Mouse (Mus musculus): ENCODE measurements at regions not wholly inside any gene's neighbourhood (a gene's known extent, or its start where the extent isn't known, plus 50 kb on each side); places are given as distances from the start of the nearest gene placed in this dataset.

DNA sequence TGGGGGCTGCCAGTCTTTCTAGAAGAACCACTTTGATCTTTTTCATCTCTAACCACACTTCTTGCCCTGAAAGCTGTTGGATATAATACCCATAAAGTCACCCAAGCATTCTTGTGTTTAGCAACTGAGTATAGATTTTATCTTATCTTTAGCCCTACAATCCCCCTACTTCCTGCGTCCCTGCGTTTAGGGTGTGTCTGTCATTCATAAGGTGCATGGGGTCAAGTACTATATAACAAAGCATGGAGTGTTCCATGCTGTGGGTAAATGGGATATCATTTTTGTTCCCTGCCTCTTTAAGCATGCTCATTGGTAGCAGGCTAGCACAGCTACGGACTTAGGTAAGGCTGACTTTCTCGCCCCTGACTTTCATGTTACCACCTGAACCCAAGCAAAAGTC lies 122.5 kb upstream of the Twist2 start:
- Histone ChIP-seq H3K4me1 (ENCODE audit: control insufficient read depth, insufficient read depth) (no peaks in the 10 kb centered on the region), H3K9me3 (replicated peaks; ENCODE audit: control insufficient read depth, low read length) (no peaks in the 10 kb centered on the region), H3K27me3 (ENCODE audit: control insufficient read depth, insufficient read depth, low read length) (no peaks in the 10 kb centered on the region), H3K4me2 (ENCODE audit: low read depth, low read length) (no peak overlapping the region), H3K36me3 (replicated peaks; ENCODE audit: control insufficient read depth, insufficient read depth, low read length) (no peaks in the 10 kb centered on the region), H3K9ac (replicated peaks; ENCODE audit: low read depth, low read length) (no peak overlapping the region), H3K4me3 (ENCODE audit: low read depth, low read length) (no peak overlapping the region), H3K27ac (ENCODE audit: low read depth) (no peak overlapping the region)
- TF ChIP-seq CTCF (IDR thresholded peaks at IDR 0.05; ENCODE audit: low read depth) (no peak), EP300 (IDR thresholded peaks at IDR 0.05; ENCODE audit: low read depth) (no peak)
- 55% methylated on average over 4 of the region's 4 CpGs for WGBS
- DNase-seq (ENCODE audit: low spot score) (no peak), ATAC-seq (ENCODE audit: insufficient read depth, low read depth) (no peak)

DNA sequence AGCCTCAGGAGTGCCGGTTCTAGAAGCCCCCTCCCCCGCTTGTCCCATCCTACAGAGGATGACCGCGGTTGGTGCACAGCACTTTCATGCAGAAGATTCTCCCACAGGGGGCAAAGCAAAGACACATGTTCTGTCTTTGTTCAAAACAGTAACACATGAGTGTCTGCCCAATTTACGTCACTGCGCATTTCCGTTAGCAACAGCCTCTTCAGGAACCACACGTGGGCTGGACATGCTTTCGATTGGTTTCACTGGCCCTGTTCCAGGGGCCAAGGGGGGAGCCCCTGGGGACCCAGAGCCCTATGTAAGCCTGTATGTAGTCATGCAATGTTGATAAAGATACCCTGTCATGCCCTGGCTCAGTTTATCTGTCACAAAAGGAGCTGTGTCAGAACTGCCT lies 116.2 kb upstream of the Twist2 start:
- 63% methylated on average over 9 of the region's 9 CpGs for WGBS
- no peak for ATAC-seq (ENCODE audit: insufficient read depth, low read depth)
- Histone ChIP-seq H3K27ac (ENCODE audit: low read depth) (no peak overlapping the region), H3K9ac (replicated peaks; ENCODE audit: low read depth, low read length) (no peak overlapping the region), H3K9me3 (replicated peaks; ENCODE audit: control insufficient read depth, low read length) (no peaks in the 10 kb centered on the region), H3K36me3 (replicated peaks; ENCODE audit: control insufficient read depth, insufficient read depth, low read length) (no peaks in the 10 kb centered on the region), H3K4me3 (ENCODE audit: low read depth, low read length) (no peak overlapping the region), H3K4me1 (ENCODE audit: control insufficient read depth, insufficient read depth) (no peaks in the 10 kb centered on the region), H3K4me2 (ENCODE audit: low read depth, low read length) (no peak overlapping the region), H3K27me3 (ENCODE audit: control insufficient read depth, insufficient read depth, low read length) (no peaks in the 10 kb centered on the region)
- no peak for TF ChIP-seq CTCF (IDR thresholded peaks at IDR 0.05; ENCODE audit: low read depth)
- TF ChIP-seq EP300 (IDR thresholded peaks at IDR 0.05; ENCODE audit: low read depth) = no peak
- DNase-seq (ENCODE audit: low spot score) = no peak

- no peak for TF ChIP-seq CTCF (IDR thresholded peaks at IDR 0.05; ENCODE audit: low read depth)
- H3K27ac ChIP-seq (ENCODE audit: low read depth) = no peak overlapping the region
- H3K4me3 ChIP-seq (ENCODE audit: low read depth, low read length) = no peak overlapping the region
- no peak overlapping the region for H3K9ac ChIP-seq (replicated peaks; ENCODE audit: low read depth, low read length)
- H3K4me1 ChIP-seq (ENCODE audit: control insufficient read depth, insufficient read depth) = no peaks in the 10 kb centered on the region
- DNase-seq (ENCODE audit: low spot score) (no peak), ATAC-seq (ENCODE audit: insufficient read depth, low read depth) (no peak)
- 79% methylated on average over 6 of the region's 6 CpGs for WGBS
- no peaks in the 10 kb centered on the region for H3K36me3 ChIP-seq (replicated peaks; ENCODE audit: control insufficient read depth, insufficient read depth, low read length)
- H3K4me2 ChIP-seq (ENCODE audit: low read depth, low read length) = no peak overlapping the region
- no peaks in the 10 kb centered on the region for H3K9me3 ChIP-seq (replicated peaks; ENCODE audit: control insufficient read depth, low read length)
- no peaks in the 10 kb centered on the region for H3K27me3 ChIP-seq (ENCODE audit: control insufficient read depth, insufficient read depth, low read length)
These were observed 115.5 kb upstream of the Twist2 start for GRCm38 (mm10) chr1:91685789-91686188.

- Histone ChIP-seq H3K27me3 (ENCODE audit: control insufficient read depth, insufficient read depth, low read length) (no peaks in the 10 kb centered on the region), H3K4me1 (ENCODE audit: control insufficient read depth, insufficient read depth) (no peaks in the 10 kb centered on the region), H3K27ac (ENCODE audit: low read depth) (no peak overlapping the region), H3K9me3 (replicated peaks; ENCODE audit: control insufficient read depth, low read length) (no peaks in the 10 kb centered on the region), H3K36me3 (replicated peaks; ENCODE audit: control insufficient read depth, insufficient read depth, low read length) (no peaks in the 10 kb centered on the region), H3K9ac (replicated peaks; ENCODE audit: low read depth, low read length) (no peak overlapping the region), H3K4me3 (ENCODE audit: low read depth, low read length) (no peak overlapping the region), H3K4me2 (ENCODE audit: low read depth, low read length) (no peak overlapping the region)
- ATAC-seq (ENCODE audit: insufficient read depth, low read depth) = no peak
- TF ChIP-seq CTCF (IDR thresholded peaks at IDR 0.05; ENCODE audit: low read depth) (no peak), EP300 (IDR thresholded peaks at IDR 0.05; ENCODE audit: low read depth) (no peak)
- 63% methylated on average over 1 of the region's 1 CpGs for WGBS
- DNase-seq (ENCODE audit: low spot score) = no peak
These were observed 109.7 kb upstream of the Twist2 start for GRCm38 (mm10) chr1:91691601-91692000.

- Histone ChIP-seq H3K9me3 (replicated peaks; ENCODE audit: control insufficient read depth, low read length) (no peaks in the 10 kb centered on the region), H3K27ac (ENCODE audit: low read depth) (no peak overlapping the region), H3K4me1 (ENCODE audit: control insufficient read depth, insufficient read depth) (no peaks in the 10 kb centered on the region), H3K4me3 (ENCODE audit: low read depth, low read length) (no peak overlapping the region), H3K27me3 (ENCODE audit: control insufficient read depth, insufficient read depth, low read length) (no peaks in the 10 kb centered on the region), H3K9ac (replicated peaks; ENCODE audit: low read depth, low read length) (no peak overlapping the region), H3K4me2 (ENCODE audit: low read depth, low read length) (no peak overlapping the region), H3K36me3 (replicated peaks; ENCODE audit: control insufficient read depth, insufficient read depth, low read length) (no peaks in the 10 kb centered on the region)
- TF ChIP-seq EP300 (IDR thresholded peaks at IDR 0.05; ENCODE audit: low read depth) (no peak), CTCF (IDR thresholded peaks at IDR 0.05; ENCODE audit: low read depth) (no peak)
- no peak for DNase-seq (ENCODE audit: low spot score)
- WGBS = 66% methylated on average over 9 of the region's 9 CpGs
- no peak for ATAC-seq (ENCODE audit: insufficient read depth, low read depth)
These were observed 108.4 kb upstream of the Twist2 start for GRCm38 (mm10) chr1:91692709-91693460.

DNA sequence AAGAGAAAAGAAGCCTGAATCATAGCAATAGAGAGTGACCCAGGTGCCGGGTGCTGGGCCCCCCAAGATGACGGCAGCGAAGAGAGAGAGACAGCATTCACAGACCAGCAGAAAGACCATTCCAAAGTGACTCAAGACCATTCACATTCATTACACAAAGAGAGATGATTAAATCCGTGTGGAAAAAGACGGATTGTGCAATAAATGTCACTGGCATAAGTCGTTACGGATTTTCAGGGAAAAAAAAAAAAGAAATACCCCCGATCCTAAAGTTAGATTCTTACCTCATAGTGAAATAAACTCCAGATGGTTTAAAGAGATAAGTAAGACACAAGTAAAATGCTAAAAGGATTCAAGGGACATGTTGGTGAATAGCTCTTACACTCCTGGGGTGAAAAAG lies 104.2 kb upstream of the Twist2 start:
- no peaks in the 10 kb centered on the region for H3K27me3 ChIP-seq (ENCODE audit: control insufficient read depth, insufficient read depth, low read length)
- H3K9ac ChIP-seq (replicated peaks; ENCODE audit: low read depth, low read length) = no peak overlapping the region
- H3K4me1 ChIP-seq (ENCODE audit: control insufficient read depth, insufficient read depth) = no peaks in the 10 kb centered on the region
- no peak for DNase-seq (ENCODE audit: low spot score)
- 77% methylated on average over 8 of the region's 8 CpGs for WGBS
- H3K4me3 ChIP-seq (ENCODE audit: low read depth, low read length) = no peak overlapping the region
- H3K9me3 ChIP-seq (replicated peaks; ENCODE audit: control insufficient read depth, low read length) = no peaks in the 10 kb centered on the region
- no peak overlapping the region for H3K4me2 ChIP-seq (ENCODE audit: low read depth, low read length)
- TF ChIP-seq EP300 (IDR thresholded peaks at IDR 0.05; ENCODE audit: low read depth) (no peak), CTCF (IDR thresholded peaks at IDR 0.05; ENCODE audit: low read depth) (no peak)
- no peak overlapping the region for H3K27ac ChIP-seq (ENCODE audit: low read depth)
- no peaks in the 10 kb centered on the region for H3K36me3 ChIP-seq (replicated peaks; ENCODE audit: control insufficient read depth, insufficient read depth, low read length)
- no peak for ATAC-seq (ENCODE audit: insufficient read depth, low read depth)
